Mouse (Mus musculus) cerebellum, adult 11-12 months (tissue): ENCODE data around the gene Mettl24.
A peak's percentile ranks its signal among the peaks of the same experiment; 100 is the strongest.

ENCODE experiments used
- DNase-seq: peaks from one replicate; pipeline ENCODE4 v3.0.0; 2022

Mettl24 gene

DNA sequence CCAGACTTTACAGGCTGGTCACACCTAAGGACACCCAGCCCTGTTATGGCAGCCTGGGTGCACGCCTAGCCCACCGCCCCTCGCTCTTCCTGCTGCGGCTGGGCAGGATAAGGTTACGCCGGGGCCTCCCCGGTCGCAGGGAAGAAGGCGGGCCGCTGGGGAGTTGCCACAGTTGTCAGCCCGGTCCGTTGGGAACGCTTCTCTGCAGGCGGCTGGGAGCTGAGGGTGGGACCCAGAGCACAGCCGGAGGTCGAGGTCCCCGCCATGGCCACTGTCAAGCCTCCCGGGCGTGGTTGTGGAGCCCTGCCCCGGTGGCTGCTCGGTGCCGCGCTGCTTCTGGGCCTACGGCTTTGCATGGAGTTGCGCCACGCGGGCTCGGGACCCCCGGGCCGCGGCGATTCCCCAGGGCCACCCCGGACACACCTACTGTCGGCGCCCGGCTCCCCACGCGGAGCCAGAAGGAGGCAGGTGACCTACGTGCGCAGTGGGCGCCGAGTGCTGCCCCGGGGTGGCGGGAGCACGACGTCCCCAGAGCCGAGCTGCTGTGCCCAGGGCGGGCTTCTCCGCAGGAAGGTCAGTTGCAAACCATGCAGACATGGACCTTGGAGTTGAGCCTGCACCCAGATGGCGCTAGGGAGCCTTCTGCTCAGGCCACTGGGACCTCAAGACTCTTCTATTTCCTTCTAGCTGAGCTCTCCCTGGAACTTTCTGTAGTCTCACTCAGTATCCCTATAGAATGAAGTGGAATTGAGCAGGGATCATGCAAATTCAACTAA, at the start of gene Mettl24:
TSS of gene Mettl24 (plus strand) at position 191 of the 776 bp plus-strand sequence.
- peak; percentile 72 for DNase-seq

DNA sequence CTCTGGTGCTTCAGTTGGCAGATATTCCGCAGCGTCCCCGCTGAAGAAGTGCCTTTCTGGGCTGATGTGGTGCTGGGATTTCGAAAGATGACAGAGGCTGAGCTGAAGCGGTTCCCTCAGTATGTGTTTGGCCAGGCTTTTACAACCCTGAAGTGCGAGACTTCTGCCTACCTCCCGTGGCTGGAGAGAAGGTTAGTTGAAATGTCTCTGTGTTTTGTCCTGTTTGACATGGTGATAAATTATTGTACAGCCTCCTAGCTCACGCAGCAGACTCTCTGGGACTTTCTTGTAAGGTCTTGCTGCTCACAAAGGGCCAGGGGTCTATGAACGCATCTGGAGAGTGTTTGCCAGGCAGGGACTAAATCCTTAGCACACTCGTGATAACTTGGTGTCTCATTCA, 45.8 kb upstream of the Mettl24 start:
- DNase-seq: no peak

DNA sequence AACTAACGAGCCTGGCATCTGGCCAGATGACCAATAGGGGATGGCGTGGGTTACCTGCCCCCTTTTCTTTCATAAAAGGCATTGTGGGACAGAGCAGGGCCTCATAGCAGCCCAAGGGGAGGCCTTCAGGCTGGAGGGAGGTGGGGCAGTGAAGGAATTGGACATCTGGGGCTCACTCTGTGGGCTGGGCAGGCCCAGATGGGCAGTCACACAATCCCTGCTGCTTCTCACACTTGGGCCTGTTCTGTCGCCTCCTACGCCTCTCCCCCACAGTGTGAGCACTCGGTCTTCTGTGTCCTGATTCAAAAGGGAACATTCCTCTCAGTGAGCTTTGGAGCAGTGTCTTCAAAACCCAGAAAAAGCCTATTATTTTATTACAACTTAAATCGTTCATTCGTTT, 44.8 kb upstream of the Mettl24 start:
- peak; percentile 87 for DNase-seq

GRCm38 (mm10) chr10:40638823-40639819, 44.0 kb upstream of the Mettl24 start:
- DNase-seq: peak; percentile 57

- DNase-seq: no peak
These were observed 42.7 kb upstream of the Mettl24 start for GRCm38 (mm10) chr10:40640406-40640805.

- peak; percentile 77 for DNase-seq
These were observed 41.2 kb upstream of the Mettl24 start for GRCm38 (mm10) chr10:40641901-40642300.

DNA sequence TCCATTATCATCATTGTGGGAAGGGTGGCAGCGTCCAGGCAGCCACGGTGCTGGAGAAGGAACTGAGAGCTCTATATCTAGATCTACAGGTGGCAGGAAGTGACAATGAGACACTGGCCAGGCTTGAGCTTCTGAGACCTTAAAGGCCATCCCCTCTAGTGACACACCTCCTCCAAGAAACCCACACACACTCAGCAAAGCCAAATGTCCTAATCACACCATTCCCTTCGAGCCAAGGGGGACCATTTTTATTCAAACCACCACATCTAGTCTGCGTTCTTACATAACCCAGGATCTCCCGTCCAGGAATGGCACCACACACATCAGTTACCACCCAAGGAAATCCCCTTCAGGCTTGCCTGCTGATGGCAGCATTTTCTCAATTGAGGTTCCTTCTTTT, 40.0 kb upstream of the Mettl24 start:
- DNase-seq: no peak

GRCm38 (mm10) chr10:40644456-40644855, 38.6 kb upstream of the Mettl24 start:
- DNase-seq: no peak

DNA sequence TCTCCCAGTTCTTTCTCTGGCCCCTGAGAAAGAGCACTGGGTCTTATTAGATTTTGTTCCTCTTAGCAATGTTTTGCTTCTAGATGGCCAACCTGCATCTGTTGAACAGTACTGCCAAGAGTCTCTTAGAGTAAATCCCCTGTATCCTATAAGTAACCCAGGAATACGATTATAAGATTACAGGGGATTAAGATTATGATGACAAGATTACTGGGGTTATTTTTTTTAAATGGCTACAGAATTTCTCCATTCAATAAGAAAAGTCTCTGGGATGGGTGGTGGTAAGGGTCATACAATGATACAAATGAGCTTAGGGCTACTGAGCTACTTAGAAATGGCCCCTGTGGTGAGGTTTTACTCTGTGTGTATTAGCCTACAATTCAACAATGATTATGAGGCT, 37.7 kb upstream of the Mettl24 start:
- DNase-seq: no peak

- DNase-seq: no peak
These were observed 34.3 kb upstream of the Mettl24 start for GRCm38 (mm10) chr10:40648776-40649175.

- DNase-seq: no peak
These were observed 33.4 kb upstream of the Mettl24 start for GRCm38 (mm10) chr10:40649634-40650033.

GRCm38 (mm10) chr10:40651676-40652075, 31.4 kb upstream of the Mettl24 start:
- no peak for DNase-seq

GRCm38 (mm10) chr10:40665270-40665669, 17.8 kb upstream of the Mettl24 start:
- DNase-seq: no peak

DNA sequence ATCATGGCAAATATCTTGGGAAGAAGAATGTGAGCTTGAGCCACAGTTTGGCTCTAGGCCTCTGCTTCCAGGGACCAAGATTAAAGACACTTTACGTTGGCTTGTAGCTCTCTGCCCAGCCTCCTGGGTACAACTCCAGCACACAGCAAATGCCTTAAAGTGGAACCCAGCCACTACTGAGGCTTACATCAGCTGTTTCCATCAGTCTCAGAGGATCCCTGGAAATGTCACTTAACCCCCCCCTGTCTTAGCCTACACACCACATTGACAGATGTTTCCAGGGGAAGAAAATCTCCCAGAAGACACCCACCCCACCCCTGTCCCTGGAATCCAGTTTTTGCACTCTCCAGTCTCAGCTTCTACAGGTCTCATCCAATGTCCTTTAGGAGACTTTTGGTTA, 16.1 kb upstream of the Mettl24 start:
- DNase-seq: no peak

DNA sequence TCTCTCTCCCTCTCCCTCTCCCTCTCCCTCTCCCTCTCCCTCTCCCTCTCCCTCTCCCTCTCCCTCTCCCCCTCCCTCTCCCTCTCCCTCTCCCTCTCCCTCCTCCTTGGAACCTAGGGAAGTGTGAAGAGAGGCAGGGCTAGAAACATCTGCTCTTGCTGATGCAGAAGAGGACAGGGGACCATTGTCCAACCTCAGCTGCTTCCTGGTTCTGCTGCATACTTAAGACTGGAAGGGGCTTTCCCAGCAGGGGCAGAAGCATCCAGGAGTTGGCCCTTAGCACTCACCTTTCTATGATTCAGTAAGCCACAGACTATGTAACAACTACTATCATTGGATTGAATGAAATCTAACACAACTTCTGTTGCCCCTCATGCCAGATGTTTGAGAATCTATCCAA, 14.4 kb upstream of the Mettl24 start:
- DNase-seq: no peak

- no peak for DNase-seq
These were observed 10.3 kb upstream of the Mettl24 start for GRCm38 (mm10) chr10:40672587-40673296.

GRCm38 (mm10) chr10:40673297-40673665, 9.8 kb upstream of the Mettl24 start:
- no peak for DNase-seq

- DNase-seq: no peak
These were observed 8.9 kb upstream of the Mettl24 start for GRCm38 (mm10) chr10:40674151-40674550.

DNA sequence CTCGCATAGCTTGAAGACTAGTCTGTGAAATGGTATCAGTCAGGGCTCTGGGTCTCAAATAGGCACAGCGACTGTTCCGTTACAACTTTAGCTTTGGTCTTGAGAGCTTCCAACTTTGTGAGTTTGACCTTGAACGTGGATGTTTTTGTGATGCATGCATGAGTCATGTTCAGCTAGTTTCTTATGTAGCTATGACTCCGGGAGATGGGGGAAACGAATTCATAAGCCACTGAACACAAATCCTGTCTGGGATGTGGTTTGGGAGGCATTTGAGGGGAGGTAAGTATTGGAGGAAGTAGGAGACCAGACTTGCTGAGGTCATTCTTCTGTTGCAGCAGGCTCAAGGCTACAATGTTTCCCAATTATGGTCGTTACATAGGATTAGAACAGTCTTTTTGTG, 7.2 kb upstream of the Mettl24 start:
- DNase-seq: no peak

GRCm38 (mm10) chr10:40678477-40678876, 4.6 kb upstream of the Mettl24 start:
- no peak for DNase-seq

- DNase-seq: peak; percentile 40
These were observed 612 bp upstream of the Mettl24 start for GRCm38 (mm10) chr10:40682470-40682869.

DNA sequence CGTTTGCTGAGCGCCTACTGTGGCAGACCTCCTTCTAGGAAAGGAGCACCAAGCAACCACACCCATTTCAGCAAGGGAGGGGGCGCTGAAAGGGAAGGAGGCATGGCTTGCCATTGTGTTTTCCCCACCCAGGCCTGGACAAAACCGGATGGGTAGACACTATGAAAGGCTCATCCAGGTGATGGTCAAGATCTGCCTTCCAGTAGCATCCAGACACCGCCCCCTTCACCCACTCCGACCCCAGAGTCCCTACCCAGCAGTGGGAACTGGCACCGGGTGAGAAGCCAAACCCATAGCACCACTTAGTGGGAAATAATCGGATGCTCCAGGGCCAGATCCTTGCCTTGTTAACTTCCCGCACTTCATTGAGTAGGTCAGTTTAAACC, 779 bp downstream of the Mettl24 start:
- DNase-seq: peak; percentile 15

GRCm38 (mm10) chr10:40684326-40684725, 1.2 kb downstream of the Mettl24 start:
- no peak for DNase-seq
